Mouse (Mus musculus): Measurements from ENCODE around the gene Elp5.
A peak's percentile ranks its signal among the peaks of the same experiment; 100 is the strongest.
"Not testable (repeated sequence)": the region's sequence is repeated elsewhere in the genome, so short reads cannot be mapped to it uniquely, and the experiment has no call there.

Elp5 gene

DNA sequence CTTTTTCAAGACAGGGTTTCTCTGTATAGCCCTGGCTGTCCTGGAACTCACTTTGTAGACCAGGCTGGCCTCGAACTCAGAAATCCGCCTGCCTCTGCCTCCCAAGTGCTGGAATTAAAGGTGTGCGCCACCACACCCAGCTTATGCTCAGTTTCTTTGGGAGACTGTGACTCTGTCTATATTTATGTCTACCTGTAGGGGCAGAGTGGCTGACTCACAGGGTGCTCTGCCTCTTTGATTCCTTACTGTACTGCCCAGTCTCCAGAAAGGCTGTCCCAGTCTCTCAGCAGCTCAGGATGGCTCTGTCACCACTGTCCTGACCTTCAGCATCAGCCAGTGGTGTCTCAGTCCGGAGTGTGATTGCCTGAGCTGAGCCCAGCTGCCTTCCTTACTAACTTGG, 26.7 kb downstream of the Elp5 start:
- not testable (repeated sequence) for DNase-seq

DNA sequence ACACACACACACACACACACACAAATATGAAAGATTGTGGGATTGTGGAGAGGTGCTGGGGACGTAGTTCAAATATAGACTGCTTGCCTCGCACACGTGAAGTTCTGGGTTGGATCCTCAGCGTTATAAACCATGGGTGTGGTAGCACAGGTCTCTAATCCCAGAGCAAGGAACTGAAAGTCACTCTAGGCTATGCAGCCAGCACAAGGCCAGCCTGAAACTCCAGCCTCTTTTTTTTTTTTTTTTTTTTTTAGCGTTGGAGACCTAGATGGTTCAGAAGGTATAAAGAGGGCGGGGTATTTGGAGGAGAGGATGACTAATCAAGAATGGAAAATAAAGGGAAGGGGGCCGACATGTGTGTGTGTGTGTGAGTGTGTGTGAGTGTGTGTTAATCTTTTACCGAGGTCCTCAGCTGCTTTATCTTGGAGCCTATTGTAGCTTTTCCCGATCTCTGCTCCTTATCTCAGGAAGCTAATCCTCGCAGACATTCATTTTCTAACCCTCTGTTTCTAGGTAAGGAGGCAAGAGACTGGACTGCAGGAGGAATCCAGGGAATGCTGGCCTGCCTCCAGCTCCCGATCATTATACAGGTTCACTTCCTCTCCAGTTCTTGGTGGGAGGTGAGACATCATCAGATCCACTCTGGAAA, 28.9 kb downstream of the Elp5 start:
- DNase-seq, result no peak

DNA sequence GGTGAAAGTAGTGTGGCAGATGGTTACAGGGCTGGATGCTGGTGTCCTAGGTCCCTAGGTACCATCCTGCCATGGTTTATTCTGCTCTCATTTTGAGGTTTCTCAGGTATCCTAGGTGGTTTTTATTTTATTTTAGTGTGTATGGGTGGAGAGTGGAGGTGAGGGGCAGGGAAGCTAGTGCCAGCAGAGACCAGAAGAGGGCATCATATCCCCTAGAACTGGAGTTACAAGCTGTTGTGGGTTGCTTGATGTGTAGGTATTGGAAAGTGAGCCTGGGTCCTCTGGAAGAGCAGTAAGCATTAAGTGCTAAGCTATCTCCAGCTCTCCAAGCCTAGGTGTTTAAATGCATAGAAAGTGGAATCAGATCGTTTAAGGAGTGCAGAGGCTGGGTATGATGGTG, 30.0 kb downstream of the Elp5 start:
- no peak for DNase-seq

DNA sequence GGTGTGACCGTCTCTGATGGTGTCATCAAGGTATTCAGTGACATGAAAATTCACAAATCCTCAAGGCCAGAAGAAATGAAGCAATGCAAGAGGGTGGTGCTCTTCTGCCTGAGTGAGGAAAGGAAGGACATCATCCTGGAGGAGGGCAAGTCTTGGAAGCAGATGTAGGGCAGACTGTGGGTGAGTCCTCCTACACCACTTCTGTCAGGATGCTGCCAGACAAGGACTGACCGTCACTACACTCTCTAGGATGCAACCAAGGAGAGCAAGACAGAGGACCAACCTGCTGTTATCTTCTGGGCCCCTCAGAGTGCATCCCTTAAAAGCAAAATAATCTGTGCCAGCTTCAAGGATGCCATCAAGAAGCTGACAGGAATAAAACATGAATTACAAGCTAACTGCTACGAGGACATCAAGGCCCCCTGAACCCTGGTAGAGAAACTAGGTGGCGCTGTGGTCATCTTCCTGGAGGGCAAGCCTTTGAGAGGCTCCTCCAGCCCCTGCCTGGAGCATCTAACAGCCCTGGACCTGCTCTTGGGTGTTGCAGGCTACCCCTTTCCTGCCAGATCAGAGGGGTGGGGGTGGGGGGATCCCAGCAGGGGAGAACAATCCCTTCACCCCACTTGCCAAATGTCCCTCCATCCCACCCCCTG, 31.4 kb downstream of the Elp5 start:
- no peak for DNase-seq

DNA sequence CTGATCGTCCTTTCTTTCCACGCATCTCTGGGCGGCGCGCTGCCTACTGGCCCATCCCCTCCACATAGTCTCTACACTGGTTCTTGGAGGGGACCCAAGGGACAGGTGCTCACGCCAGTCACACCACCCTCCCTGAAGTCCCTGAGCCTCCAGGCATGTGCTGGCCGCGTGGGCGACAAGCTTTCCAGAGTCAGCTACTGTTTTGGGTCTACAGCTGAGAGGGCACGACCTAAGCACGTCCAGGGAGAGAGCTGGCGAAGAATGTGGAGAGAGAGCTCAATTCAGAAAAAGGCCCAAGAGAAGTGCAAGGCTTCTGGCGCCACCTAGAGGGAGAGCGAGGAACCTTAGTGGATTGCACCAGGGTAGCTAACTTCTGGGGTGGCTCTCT, 33.6 kb downstream of the Elp5 start:
- DNase-seq, result peak; percentile 82

DNA sequence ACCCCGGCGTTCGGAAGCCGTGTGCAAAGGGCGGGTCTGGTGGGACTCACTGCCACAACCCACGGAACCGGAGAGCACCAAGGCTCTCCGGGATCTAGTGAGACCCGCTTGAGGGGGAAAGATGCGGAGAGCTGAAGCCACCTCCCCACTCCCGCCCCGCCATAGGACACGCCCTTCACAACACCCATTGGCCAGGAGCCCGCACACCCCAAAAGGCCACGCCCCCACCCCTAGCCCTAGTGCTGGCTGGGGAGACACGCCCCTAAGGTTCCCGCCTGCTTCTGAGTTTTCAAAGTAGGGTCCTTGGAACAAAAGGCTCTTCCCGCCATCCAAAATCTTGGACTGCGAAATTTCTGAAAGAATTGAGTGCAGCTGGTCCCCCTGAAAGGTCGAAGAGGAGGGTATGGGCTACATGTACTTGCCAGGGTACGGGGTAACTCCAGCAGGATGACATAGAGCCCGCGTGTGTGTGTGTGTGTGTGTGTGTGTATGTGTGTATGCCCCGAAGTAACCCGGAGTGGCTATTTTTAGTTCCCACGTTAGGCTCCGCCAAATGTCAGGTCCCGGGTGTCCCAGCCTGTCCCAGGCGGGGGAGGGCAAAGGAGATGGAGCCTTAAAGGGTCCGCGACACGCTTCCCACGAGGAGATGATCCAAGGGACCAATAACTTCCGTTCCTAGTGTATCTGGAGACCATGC, 34.1 kb downstream of the Elp5 start, which contains the start of gene Slc2a4:
Gene Slc2a4, minus strand, starts transcription at position 123 of the 697 bp plus-strand sequence.
- DNase-seq, result peak; percentile 42

DNA sequence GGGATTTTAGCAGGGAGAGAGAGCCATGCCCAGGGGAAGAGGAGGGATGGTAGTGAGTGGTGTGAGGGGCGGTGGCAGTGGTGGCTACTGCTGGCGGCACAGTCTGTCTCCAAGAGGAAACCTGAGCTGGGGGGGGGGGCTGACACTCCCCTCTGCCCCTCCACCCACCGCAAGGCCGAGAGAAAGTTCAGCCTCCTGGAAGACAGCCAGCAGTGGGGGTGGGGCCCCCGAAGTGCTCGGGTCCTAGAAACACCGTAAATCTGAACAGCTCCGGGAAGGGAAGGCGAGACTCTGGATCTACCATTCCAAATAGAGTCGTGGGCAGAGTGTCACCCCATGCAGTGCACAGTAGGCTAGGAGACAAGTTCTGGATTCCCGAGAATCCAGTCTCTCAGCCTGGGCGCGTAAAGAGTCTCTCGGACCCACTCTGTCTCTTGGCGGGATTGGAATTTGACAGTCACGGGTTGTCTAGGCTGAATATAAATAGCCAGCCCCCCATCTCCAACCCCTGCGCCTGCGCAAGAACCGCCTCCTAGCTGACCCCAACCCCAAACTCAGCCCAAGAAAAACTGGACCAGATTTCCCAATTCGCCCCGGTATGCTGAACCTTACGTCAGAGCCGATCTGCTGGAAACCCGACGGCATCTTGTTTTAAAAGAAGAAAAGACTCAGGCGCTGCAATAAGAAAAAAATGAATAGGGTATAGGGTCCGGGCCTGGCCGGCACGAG, 34.8 kb downstream of the Elp5 start:
- DNase-seq, result no peak

DNA sequence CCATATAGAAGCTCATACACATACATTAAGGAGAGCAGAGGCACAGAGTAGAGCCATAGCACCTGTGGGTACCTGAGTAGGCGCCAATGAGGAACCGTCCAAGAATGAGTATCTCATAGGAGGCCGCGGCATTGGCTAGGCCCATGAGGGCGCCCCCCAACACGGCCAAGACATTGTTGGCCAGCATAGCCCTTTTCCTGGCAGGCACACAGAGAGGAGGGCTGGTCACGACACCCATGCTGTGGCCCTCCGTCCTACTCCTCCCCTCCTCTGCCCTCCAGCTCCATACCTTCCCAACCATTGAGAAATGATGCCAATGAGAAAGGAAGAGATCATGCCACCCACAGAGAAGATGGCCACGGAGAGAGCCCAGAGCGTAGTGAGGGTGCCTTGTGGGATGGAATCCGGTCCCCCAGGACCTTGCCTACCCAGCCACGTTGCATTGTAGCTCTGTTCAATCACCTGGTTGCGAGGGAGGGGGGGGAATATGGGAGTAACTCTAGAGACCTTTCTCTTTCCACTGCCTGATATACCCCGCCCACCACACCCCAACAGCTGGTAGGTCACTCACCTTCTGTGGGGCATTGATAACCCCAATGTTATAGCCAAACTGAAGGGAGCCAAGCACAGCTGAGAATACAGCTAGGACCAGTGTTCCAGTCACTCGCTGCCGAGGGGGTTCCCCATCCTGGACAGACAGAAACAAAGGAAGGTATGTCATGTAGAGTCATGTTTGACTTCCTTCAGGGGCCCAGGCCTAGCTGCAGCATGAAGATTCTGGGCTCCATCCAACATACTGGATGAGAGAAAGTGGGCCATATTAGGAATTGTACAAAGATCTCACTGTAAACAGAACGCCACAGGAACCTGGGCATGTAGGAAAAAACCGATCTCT, 36.1 kb downstream of the Elp5 start:
- DNase-seq, result no peak

DNA sequence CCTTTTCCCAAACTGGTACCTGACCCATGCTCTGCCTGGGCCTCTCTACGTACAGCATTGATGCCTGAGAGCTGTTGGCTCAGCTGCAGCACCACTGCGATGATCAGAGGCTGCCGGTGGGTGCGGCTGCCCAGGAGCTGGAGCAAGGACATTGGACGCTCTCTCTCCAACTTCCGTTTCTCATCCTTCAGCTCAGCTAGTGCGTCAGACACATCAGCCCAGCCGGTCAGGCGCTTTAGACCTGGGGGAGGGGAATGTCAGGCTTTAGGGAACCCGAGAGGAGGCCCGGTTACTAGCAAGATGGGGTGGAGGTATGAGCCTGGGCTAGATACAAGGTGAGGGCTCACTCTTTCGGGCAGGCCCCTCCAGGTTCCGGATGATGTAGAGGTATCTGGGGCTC, 37.1 kb downstream of the Elp5 start:
- no peak for DNase-seq

DNA sequence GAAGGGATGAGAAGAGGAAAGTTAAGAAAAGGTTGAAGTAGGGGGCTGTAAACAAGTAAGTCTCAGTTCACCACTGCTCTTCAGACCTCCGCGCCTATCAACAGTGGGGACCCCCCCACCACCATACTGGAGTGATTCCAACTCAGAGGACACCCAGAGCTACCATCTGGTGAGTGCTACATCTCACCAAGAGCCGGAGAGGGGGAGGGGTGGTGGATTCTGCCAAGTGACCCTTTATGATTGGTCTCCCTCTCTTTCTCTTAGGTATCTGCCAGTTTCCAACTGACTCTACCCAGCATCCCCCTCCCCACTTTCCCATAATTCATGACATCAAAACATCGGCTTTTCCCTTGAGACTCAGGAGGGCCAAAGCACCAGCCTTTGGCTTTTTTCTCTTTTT, 41.4 kb downstream of the Elp5 start:
- DNase-seq, result no peak

DNA sequence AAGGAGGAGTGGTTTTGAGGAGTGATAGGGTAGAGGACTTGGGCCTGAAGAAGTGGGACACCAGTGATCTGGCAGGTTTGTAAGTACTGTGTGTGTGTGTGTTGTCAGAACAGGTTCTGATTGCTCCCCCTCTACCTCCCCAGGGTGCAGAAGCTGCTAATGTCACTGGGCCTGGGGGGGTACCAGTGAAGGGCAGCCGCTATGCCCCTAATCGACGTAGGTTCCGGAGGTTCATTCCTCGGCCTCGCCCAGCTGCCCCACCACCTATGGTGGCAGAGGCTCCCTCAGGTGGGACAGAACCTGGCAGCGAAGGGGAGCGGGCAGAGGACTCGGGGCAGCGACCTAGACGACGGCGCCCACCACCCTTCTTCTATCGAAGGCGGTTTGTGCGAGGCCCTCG, 42.6 kb downstream of the Elp5 start:
- no peak for DNase-seq

DNA sequence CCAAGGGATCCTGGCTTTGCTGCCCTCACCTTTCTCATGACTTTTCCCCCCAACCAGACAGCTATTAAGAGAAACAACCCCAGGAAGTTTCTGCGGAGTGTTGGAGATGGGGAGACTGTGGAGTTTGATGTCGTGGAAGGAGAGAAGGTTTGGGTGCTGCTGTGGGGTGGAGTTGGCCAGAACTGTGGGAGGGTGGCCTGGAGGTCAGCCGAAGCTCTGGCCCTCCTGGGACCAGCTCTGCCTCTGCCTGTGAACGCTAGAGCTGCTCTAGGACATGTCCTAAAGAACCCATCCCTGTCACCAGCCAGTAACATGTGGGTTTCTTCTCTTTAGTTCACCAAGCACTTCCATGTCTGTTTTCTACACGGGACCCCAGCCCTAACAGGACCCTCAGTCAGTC, 43.1 kb downstream of the Elp5 start:
- no peak for DNase-seq

DNA sequence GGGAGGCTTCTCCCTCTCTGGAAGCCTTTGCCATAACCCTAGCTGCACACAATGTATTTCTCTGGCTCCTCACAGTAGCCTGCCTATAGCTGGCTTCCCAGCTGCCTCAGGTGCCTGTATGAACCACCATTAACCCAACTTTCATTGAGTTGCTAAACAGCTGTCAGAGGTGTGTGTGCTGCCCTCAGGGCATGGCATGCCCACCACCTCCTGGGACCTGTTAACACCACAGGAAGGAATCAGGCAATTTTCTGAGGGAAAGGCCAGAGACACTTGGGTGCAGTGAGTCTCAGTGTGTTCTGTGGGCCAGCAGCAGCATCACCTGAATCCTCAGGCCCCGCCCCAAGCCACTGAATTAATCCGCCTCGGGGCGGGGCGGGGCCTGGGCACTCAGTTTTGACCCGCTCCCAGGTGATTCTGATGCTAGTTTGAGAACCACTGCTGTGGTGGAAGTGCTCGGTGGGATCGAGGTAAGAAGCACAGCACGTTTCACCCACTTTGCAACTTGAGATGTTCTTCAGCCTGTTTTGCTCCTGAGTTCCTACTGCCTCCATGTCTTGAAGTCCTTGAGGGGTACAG, 43.8 kb downstream of the Elp5 start:
- DNase-seq, result no peak

DNA sequence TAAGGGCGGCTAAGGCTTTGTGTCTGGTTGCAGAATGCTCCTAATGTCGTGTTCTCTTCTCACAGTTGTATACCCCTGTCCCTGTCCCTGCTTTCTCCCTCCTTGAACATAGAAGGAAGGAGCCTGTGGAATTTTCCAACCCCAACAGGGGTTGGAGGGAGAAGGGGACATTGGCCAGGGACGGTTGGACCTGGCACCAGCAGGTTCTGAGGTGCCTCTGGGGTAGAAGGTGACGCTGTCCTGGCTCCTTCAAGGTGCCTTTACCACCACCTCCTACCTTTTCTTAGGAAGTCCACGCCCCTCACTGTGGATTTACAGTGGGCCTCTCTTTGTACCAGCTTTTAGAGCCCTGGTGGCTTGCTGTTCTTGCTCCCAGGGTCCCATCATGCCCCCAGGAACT, 44.5 kb downstream of the Elp5 start:
- DNase-seq, result no peak

DNA sequence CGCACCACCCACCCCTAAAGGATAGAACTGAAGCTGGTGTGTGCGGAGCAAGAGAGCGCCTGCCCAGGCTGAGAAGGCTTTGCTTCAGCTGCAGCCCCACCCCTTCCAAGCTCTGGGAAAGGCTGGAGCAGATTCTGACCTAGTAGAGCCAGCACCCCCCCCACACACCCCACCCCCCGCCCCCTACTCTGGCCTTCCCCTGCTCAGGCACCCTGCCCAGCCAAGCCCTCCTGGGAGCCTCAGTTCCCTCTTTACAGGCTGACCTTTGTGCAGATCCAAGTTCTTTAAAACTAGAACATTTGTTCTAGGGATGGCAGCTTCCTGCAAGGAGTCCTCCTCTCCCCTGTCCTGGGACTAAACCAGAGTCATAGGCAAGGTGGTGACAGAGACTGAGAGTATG, 44.9 kb downstream of the Elp5 start:
- DNase-seq, result no peak

DNA sequence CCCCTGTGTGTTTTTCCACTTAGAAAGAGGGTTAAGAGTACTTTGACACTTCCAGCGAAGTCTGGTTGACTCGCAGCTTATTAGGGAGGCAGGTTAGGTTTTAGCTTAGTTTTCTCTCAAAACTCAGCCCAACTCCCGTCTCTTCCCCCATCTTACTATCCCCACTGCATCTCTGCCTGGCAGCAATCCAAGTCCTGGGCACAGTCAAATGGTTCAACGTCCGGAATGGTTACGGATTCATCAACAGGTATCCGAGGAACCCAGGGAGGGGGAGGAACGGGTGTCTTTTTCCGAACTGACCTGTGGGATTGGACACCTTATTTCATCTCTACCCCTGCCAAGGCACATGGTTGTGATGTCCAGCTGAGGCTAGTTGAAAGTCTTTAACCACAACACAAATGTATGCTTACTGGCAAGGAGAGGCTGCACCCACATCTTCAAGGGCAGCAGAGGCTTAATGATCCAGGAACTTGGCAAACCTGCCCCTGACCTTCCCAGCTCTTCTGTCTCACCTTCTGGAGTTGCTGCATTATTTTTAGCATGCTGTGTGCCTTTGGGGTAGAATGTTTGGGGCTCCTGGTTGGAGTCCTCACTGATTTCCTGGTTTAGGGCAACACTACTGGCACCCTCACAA, 45.5 kb downstream of the Elp5 start:
- DNase-seq, result peak; percentile 41

DNA sequence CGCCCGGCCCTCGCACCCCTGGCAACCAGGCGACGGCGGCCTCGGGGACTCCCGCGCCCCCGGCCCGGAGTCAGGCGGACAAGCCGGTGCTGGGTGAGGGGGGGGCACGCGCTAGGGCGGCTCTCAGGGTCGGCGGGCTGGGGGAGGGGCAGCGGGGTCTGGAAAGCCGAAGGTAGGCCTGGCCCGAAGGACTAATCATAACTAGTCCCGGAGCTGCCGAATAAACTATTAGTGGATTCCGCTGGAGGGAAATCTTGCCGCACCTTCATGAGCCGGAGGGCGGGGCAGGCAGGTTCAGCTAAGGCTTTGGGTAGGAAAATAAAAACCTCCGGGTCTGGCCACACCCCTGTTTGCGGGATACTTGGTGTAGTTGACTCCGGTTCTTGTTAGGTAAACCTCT, 46.2 kb downstream of the Elp5 start:
- DNase-seq, result peak; percentile 35

DNA sequence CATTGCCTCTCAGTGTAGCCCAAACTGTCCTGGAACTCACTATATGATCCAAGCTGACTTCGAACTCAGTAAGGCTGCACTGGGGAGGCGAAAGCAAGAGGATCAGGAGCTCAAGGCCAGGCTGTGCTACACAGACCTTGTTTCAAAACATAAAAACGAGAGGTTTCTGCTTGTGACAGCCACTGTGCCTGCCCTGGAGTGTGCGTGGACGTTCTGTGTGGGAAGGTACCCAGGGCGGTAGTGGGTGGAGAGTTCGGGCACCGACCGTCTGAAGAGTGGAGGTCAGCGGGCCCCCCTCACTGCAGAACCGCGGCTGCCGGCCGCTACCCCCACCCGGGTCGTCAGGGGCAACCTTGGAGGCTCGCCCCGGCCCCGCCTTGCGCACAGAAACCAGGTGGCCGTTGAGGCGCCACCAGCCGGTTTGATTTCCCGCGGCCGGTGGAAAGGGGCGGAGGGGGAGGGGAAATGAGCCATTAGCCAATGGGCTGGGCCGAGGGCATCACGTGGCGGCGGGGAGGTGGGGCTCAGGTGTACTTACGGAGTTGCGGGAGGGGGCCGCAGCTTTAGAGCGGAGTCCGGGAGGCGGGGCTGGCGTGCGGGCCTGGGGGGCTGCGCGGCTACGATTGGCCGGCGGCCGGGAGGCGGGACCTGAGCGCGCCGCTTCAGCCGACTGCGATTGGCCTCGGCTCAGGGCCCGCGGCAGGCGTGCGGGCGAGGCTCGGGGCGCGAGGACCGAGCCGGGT, 47.0 kb downstream of the Elp5 start, which contains the start of gene Ybx2:
Gene Ybx2, plus strand, starts transcription at position 660 of the 743 bp plus-strand sequence.
- DNase-seq, result peak; percentile 92

DNA sequence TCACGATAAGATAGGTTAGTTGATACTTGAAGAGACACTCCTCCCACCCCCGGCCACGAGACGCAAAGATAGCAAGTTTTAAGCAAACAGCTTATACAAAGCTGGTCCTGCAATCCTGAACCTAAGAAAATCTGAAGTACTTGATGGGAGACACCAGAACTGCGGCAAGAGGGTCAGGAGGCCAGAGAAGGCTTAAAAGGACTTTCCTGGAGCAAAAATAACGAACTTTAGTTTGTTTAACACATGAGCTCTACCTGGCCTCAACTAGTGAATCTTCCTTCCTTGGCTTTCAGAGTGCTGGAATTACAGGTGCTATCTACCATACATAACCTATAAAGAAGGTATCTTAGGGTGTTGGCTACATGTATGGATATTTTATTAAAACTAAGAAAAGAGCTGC, 47.6 kb downstream of the Elp5 start:
- peak; percentile 13 for DNase-seq

DNA sequence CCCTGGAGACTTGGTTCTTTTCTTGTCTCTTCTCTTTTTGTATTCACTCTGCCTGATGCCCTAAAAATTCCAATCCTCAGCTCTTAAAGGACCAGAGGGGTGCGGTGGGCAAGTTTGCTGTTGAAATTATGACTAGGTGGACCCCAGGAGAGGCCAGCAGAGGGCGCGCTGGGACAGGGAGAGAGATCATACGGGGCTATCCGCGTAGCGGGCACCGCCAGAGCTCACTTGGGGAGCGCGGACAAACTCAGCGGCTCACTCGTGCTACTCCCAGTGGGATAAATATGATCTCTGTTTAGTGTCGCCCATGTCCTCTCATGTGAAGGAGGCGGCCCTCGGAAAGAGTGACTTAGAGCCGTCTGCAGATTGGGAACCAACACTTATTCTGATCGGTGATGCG, 48.1 kb downstream of the Elp5 start:
- peak; percentile 87 for DNase-seq

DNA sequence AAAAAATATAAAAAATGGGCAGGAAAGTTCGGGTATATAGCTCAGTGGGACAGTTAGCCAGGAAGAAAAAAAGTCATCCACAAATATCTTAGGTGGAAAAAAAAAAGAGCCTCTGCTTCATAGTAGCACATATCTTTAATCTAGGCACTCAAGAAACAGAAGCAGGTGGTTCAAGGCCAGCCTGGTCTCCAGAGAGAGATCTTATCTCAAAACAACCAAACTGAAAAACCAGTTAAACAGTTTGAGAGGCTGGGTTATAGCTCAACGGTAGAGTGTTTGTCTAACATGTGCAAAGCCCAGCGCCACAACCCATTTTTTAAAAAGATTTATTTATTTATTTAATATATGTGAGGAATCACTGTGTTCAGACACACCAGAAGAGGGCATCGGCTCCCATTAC, 49.3 kb downstream of the Elp5 start:
- peak; percentile 15 for DNase-seq
